Mouse (Mus musculus) kidney, postnatal 0 days (tissue): ENCODE measurements around the gene Nasp. TPM values are rescaled to one million over a fixed set of nuclear protein-coding genes. Genes with fewer than 3 reads are reported as not detected.

Experiments used
- ATAC-seq: fragments of 200-750 bp; cut with Nextera tagmentation; replicated peaks from 2 replicates; pipeline ENCODE4 v1.8.0; 2017; ENCODE audit warnings: low read depth, moderate number of reproducible peaks, moderate TSS enrichment, moderate library complexity; ENCODE audit not compliant: low FRiP score
- DNase-seq: peaks from one replicate; pipeline ENCODE4 v3.0.0-alpha.2; 2016; ENCODE audit warnings: low spot score
- H3K27ac ChIP-seq: fragments of 300-500 bp; sonication (generic); 2 replicates; pipeline ENCODE4 v1.5.1; 2014; ENCODE audit warnings: mild to moderate bottlenecking
- H3K27me3 ChIP-seq: fragments of 300-500 bp; sonication (generic); 2 replicates; pipeline ENCODE4 v1.6.1; 2014; ENCODE audit warnings: low read length, mixed read lengths; ENCODE audit not compliant: insufficient read depth
- H3K36me3 ChIP-seq: fragments of 300-500 bp; sonication (generic); 2 replicates; pipeline ENCODE4 v1.6.1; 2014; ENCODE audit warnings: low read length, mixed read lengths; ENCODE audit not compliant: insufficient read depth
- H3K4me1 ChIP-seq: fragments of 300-500 bp; sonication (generic); replicated peaks from 2 replicates; pipeline ENCODE4 v1.6.1; 2014; ENCODE audit warnings: antibody characterized with exemption, low read length, mixed read lengths; ENCODE audit not compliant: insufficient read depth
- H3K4me2 ChIP-seq: fragments of 300-500 bp; sonication (generic); 2 replicates; pipeline ENCODE4 v1.6.1; 2014; ENCODE audit warnings: mild to moderate bottlenecking, low read length, moderate library complexity, mixed read lengths
- H3K4me3 ChIP-seq: fragments of 300-500 bp; sonication (generic); replicated peaks from 2 replicates; pipeline ENCODE4 v1.5.1; 2014; ENCODE audit warnings: low read depth, low read length
- H3K9ac ChIP-seq: fragments of 300-500 bp; sonication (generic); 2 replicates; pipeline ENCODE4 v1.6.1; 2014; ENCODE audit warnings: low read depth, low read length
- H3K9me3 ChIP-seq: fragments of 300-500 bp; sonication (generic); replicated peaks from 2 replicates; pipeline ENCODE4 v1.6.1; 2016; ENCODE audit warnings: low read length, inconsistent platforms, mixed read lengths
- CTCF ChIP-seq: IDR thresholded peaks from 2 replicates; pipeline ENCODE4 v1.5.1; 2016; ENCODE audit warnings: antibody characterized with exemption, low read depth, mild to moderate bottlenecking, moderate library complexity
- WGBS: fragments of 180-500 bp; shearing (Covaris S2); extraction: QIAGEN DNeasy Blood & Tissue Kit; methylation state at CpG from one replicate; pipeline ENCODE4 v1.1.7; 2014; 5-methylcytosine and 5-hydroxymethylcytosine counted together
- polyA plus RNA-seq: library from polyadenylated mRNA; unstranded; fragments of >200 nt; fragmentation: Nextera tagmentation; extraction: Ambion mirVana; gene quantifications from 2 replicates; pipeline ENCODE4 v1.2.1, GENCODE M21; 2015

The Nasp gene
- polyA plus RNA-seq, 1 experiment from 2014 or later = 82.7 TPM

GRCm38 (mm10) chr4:116595793-116596192 lies 31.9 kb downstream of the Nasp start:
- no peak for ATAC-seq
- peaks cover 28% of the 10 kb centered on the region for H3K36me3 ChIP-seq

GRCm38 (mm10) chr4:116558151-116558882 lies 69.4 kb downstream of the Nasp start:
- Histone ChIP-seq H3K9me3 (no peaks in the 10 kb centered on the region), H3K27me3 (no peaks in the 10 kb centered on the region), H3K36me3 (no peaks in the 10 kb centered on the region; the same call in 1 of the 2 replicates), H3K4me2 (peak overlapping the region; percentile 87), H3K4me3 (peak overlapping the region; percentile 85), H3K27ac (peak overlapping the region; percentile 97), H3K9ac (peak overlapping the region; percentile 80), H3K4me1 (no peaks in the 10 kb centered on the region)
- DNase-seq (peak; percentile 5), ATAC-seq (no peak)
- 2% methylated on average over 15 of the region's 15 CpGs for WGBS
- TF ChIP-seq CTCF = no peak

More at GRCm38 (mm10) chr4:116595793-116596192, 31.9 kb downstream of the Nasp start:
- H3K4me3 ChIP-seq = no peak overlapping the region
- H3K9me3 ChIP-seq = no peaks in the 10 kb centered on the region
- H3K4me2 ChIP-seq = no peak overlapping the region
- TF ChIP-seq CTCF = no peak
- no peak overlapping the region for H3K27ac ChIP-seq
- no peak for DNase-seq
- no peak overlapping the region for H3K9ac ChIP-seq
- H3K27me3 ChIP-seq = no peaks in the 10 kb centered on the region
- peaks cover 12% of the 10 kb centered on the region for H3K4me1 ChIP-seq
- WGBS = 79% methylated on average over 8 of the region's 8 CpGs

GRCm38 (mm10) chr4:116557306-116558121 lies 70.2 kb downstream of the Nasp start, which contains the start of gene Gpbp1l1:
Gene Gpbp1l1, plus strand, starts transcription at chr4:116557658.
- DNase-seq = peak; percentile 98
- Histone ChIP-seq H3K4me2 (peak within 1 kb of the TSS; percentile 87), H3K4me3 (peak within 1 kb of the TSS; percentile 85), H3K27me3 (no peaks in the 10 kb centered on the region), H3K4me1 (no peaks in the 10 kb centered on the region), H3K9me3 (no peaks in the 10 kb centered on the region), H3K27ac (peak within 1 kb of the TSS; percentile 97), H3K9ac (peak within 1 kb of the TSS; percentile 80), H3K36me3 (no peaks in the 10 kb centered on the region; the same call in 1 of the 2 replicates)
- peak; percentile 98 for ATAC-seq
- WGBS = under 1% methylated on average over 77 of the region's 78 CpGs
- TF ChIP-seq CTCF = peak; percentile 62

- peak overlapping the region; percentile 85 for H3K4me3 ChIP-seq
- H3K27ac ChIP-seq = peak overlapping the region; percentile 97
- ATAC-seq = peak; percentile 93
- TF ChIP-seq CTCF = no peak; the same call in 1 of the 2 replicates
- under 1% methylated on average over 28 of the region's 28 CpGs for WGBS
- H3K4me2 ChIP-seq = peak overlapping the region; percentile 87
- DNase-seq = peak; percentile 97
- H3K4me1 ChIP-seq = no peaks in the 10 kb centered on the region
- H3K9me3 ChIP-seq = no peaks in the 10 kb centered on the region
- peak overlapping the region; percentile 80 for H3K9ac ChIP-seq
- H3K27me3 ChIP-seq = no peaks in the 10 kb centered on the region
- H3K36me3 ChIP-seq = no peaks in the 10 kb centered on the region; the same call in 1 of the 2 replicates
These were observed 71.0 kb downstream of the Nasp start for GRCm38 (mm10) chr4:116556561-116557305.

GRCm38 (mm10) chr4:116555413-116556300 lies 72.1 kb downstream of the Nasp start, which contains the start of gene Tmem69:
Gene Tmem69, minus strand, starts transcription at chr4:116555936.
- Histone ChIP-seq H3K4me2 (peak within 1 kb of the TSS; percentile 87), H3K27me3 (no peaks in the 10 kb centered on the region), H3K27ac (peak within 1 kb of the TSS; percentile 97), H3K36me3 (no peaks in the 10 kb centered on the region; the same call in 1 of the 2 replicates), H3K9me3 (no peaks in the 10 kb centered on the region), H3K4me1 (no peaks in the 10 kb centered on the region), H3K9ac (peak within 1 kb of the TSS; percentile 80), H3K4me3 (peak within 1 kb of the TSS; percentile 85)
- ATAC-seq (no peak), DNase-seq (peak; percentile 88)
- 6% methylated on average over 23 of the region's 23 CpGs for WGBS
- TF ChIP-seq CTCF = no peak
